Mouse (Mus musculus): Measurements from ENCODE around the gene Plekha1.

- TF ChIP-seq GATA1 (IDR thresholded peaks at IDR 0.05; ENCODE audit: borderline replicate concordance, low read length) (no peak), CTCF (IDR thresholded peaks at IDR 0.05; ENCODE audit: low read depth, low read length) (no peak), GATA2 (IDR thresholded peaks at IDR 0.05; ENCODE audit: borderline replicate concordance, low read depth, low read length) (no peak), POLR2AphosphoS5 (IDR thresholded peaks at IDR 0.05; ENCODE audit: insufficient replicate concordance, low read depth, low read length) (no peak)
These were observed 5.6 kb upstream of the Plekha1 start for GRCm38 (mm10) chr7:130859926-130860325.
